Mouse (Mus musculus) lung, embryonic 16.5 days (tissue): ENCODE results near the gene St8sia1. TPM values are rescaled to one million over a fixed set of nuclear protein-coding genes. Genes with fewer than 3 reads are reported as not detected.

ENCODE experiments used
- ATAC-seq: fragments of 200-750 bp; cut with Nextera tagmentation; 2 replicates; pipeline ENCODE4 v1.8.0; 2017; ENCODE audit warnings: low read depth, mild to moderate bottlenecking, moderate library complexity
- H3K27ac ChIP-seq: fragments of 300-500 bp; sonication (generic); 2 replicates; pipeline ENCODE4 v1.5.1; 2014; ENCODE audit warnings: mild to moderate bottlenecking, control low read depth, low read length
- H3K27me3 ChIP-seq: fragments of 300-500 bp; sonication (generic); 2 replicates; pipeline ENCODE4 v1.6.1; 2014; ENCODE audit warnings: low read depth, low read length, mixed read lengths; ENCODE audit not compliant: control insufficient read depth, insufficient read depth
- H3K36me3 ChIP-seq: fragments of 300-500 bp; sonication (generic); 2 replicates; pipeline ENCODE4 v1.6.1; 2014; ENCODE audit warnings: low read length; ENCODE audit not compliant: control insufficient read depth, insufficient read depth
- H3K4me1 ChIP-seq: fragments of 300-500 bp; sonication (generic); replicated peaks from 2 replicates; pipeline ENCODE4 v1.6.1; 2014; ENCODE audit warnings: low read length, mixed read lengths; ENCODE audit not compliant: control insufficient read depth, insufficient read depth
- H3K4me2 ChIP-seq: fragments of 300-500 bp; sonication (generic); 2 replicates; pipeline ENCODE4 v1.6.1; 2014; ENCODE audit warnings: low read depth, low read length, control low read depth
- H3K4me3 ChIP-seq: fragments of 300-500 bp; sonication (generic); 2 replicates; pipeline ENCODE4 v1.5.1; 2014; ENCODE audit warnings: mild to moderate bottlenecking, low read length, control low read depth
- H3K9ac ChIP-seq: fragments of 300-500 bp; sonication (generic); 2 replicates; pipeline ENCODE4 v1.6.1; 2014; ENCODE audit warnings: low read length, control low read depth
- H3K9me3 ChIP-seq: fragments of 300-500 bp; sonication (generic); 2 replicates; pipeline ENCODE4 v1.6.1; 2016; ENCODE audit warnings: low read length; ENCODE audit not compliant: control insufficient read depth
- WGBS: fragments of 180-500 bp; shearing (Covaris S2); extraction: QIAGEN DNeasy Blood & Tissue Kit; methylation state at CpG from one replicate; pipeline ENCODE4 v1.1.7; 2014; 5-methylcytosine and 5-hydroxymethylcytosine counted together
- polyA plus RNA-seq: library from polyadenylated mRNA; unstranded; fragments of >200 nt; fragmentation: Nextera tagmentation; extraction: Ambion mirVana; gene quantifications from 2 replicates; pipeline ENCODE4 v1.2.1, GENCODE M21; 2015

The St8sia1 gene
- polyA plus RNA-seq, 1 experiment from 2014 or later = 0.30 TPM

DNA sequence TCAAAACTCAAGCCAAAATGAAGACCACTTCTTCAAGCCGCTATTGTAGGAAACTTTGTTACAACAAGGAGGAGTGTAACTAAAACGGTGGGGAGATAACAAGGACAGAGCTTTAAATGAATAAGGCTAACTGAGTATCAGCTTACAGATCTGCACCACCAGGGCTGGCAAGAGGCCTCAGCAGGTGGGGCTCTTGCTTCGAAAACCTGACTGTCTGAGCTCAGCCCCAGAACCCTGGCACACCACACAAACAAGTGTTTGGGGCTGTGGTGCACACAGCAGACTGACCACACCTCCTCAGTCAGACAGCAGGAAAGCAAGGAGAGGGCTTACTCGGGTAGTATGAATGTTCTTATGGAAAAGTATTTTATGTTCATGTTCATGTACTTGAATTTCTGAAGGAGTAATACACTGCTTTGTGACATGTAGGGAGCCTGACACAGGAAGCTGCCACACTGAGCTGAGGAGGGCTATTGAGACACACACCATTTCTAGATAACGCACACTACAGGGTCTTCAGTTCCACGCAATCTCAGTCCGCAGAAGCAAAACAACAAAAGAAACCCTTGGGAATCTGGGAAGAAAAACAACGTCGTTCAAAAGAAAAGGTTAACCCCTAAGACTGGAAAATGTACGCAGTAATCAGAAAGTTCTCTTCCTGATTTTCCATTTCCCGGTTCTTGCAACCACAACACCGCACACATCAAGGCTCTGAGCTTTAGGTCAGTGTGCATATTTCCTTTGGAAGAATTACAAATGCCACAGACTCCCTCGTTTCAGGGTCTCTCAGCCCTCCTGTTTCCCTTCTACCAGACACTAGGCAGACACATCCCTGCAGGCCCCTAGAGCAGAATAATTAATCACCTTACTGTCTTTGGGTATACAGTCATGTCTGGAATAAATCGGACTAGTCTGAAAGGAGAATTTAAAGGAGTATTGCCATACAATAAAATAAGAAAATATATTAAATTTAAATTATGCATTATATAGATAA is 29.8 kb upstream of the St8sia1 start:
- H3K27me3 ChIP-seq = no peaks in the 10 kb centered on the region
- 17% methylated on average over 14 of the region's 14 CpGs for WGBS
- H3K4me3 ChIP-seq = no peak overlapping the region
- H3K27ac ChIP-seq = no peak overlapping the region
- peaks cover 6% of the 10 kb centered on the region; the same call in 1 of the 2 replicates for H3K4me1 ChIP-seq
- H3K36me3 ChIP-seq = no peaks in the 10 kb centered on the region
- no peak for ATAC-seq
- no peak overlapping the region for H3K9ac ChIP-seq
- H3K4me2 ChIP-seq = no peak overlapping the region
- H3K9me3 ChIP-seq = no peaks in the 10 kb centered on the region

DNA sequence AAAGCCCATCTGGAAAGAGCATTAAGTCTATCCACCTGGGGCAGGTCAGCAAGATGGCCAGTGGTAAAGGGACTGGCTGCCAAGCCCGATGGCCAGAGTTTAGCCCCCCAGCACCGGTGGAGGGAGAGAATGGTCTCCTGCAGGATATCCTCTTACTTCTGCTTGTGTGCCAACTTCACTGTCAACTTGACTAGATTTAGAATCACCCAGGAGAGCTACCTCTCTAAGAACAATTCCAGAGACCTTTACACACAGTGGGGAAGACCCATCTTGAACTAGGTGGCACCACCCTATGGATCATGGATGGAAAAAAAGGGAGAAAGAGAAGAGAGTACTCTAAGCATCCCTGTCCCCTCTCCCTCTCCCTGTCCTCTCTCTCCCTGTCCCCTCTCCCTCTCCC is 28.7 kb upstream of the St8sia1 start:
- Histone ChIP-seq H3K36me3 (no peaks in the 10 kb centered on the region), H3K9me3 (no peaks in the 10 kb centered on the region), H3K4me3 (no peak overlapping the region), H3K27ac (no peak overlapping the region), H3K4me1 (no peaks in the 10 kb centered on the region; the same call in 1 of the 2 replicates), H3K27me3 (no peaks in the 10 kb centered on the region), H3K4me2 (no peak overlapping the region), H3K9ac (no peak overlapping the region)
- ATAC-seq = no peak
- 56% methylated on average over 2 of the region's 2 CpGs for WGBS

DNA sequence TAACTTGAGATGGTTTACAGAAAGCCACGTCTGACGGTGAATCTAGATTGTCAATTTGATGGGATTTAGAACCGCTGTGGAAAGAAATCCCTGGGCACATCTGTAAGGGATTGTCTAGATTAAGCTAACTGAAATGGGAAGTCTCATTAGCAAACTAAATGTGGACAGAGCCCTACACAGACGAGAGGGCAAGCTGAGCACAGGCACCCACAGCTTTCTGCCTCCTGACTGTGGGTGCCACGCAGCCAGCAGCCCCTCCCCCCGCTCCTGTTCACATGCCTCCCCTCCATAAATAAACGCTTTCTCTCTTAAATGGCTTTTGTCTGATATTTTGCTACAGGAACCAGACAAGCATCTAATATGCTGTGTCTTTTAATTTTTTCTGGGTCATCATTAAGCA is 27.8 kb upstream of the St8sia1 start:
- 32% methylated on average over 7 of the region's 7 CpGs for WGBS
- Histone ChIP-seq H3K9ac (no peak overlapping the region), H3K4me3 (no peak overlapping the region), H3K4me2 (no peak overlapping the region), H3K27me3 (no peaks in the 10 kb centered on the region), H3K4me1 (no peaks in the 10 kb centered on the region; the same call in 1 of the 2 replicates), H3K36me3 (no peaks in the 10 kb centered on the region), H3K9me3 (no peaks in the 10 kb centered on the region), H3K27ac (no peak overlapping the region)
- ATAC-seq = no peak

DNA sequence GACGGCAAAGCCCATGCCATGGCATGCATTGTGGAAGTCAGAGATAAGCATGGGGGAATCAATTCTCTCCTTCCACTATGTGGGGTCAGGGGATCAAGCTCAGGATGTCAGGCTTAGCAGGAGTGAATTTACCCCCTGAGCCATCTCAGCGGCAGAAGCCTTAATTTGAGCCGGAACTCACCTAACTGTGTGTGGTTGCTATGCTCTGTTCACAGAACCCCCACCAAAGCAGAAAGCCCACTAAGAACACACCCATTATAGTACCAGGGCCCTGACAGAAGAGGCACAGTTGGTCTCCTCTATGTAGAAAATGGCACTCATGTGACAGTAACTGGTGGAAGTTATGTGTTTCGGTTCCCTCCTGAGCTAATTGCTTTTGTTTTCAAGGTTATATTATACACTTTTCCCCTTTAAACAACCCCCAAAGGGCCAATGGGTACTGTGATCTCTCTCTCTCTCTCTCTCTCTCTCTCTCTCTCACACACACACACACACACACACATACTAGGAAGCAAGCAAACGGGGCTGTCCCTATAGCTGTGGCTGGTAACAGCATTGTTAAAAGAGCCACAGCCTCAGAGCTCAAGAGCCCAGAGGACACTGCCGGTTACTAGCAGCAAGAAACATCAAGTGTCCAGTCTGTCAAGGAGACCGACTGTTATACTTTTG is 27.3 kb upstream of the St8sia1 start:
- Histone ChIP-seq H3K9ac (no peak overlapping the region), H3K9me3 (no peaks in the 10 kb centered on the region), H3K4me3 (no peak overlapping the region), H3K4me1 (no peaks in the 10 kb centered on the region; the same call in 1 of the 2 replicates), H3K4me2 (no peak overlapping the region), H3K27ac (no peak overlapping the region), H3K36me3 (no peaks in the 10 kb centered on the region), H3K27me3 (no peaks in the 10 kb centered on the region)
- 40% methylated on average over 7 of the region's 7 CpGs for WGBS
- no peak for ATAC-seq

DNA sequence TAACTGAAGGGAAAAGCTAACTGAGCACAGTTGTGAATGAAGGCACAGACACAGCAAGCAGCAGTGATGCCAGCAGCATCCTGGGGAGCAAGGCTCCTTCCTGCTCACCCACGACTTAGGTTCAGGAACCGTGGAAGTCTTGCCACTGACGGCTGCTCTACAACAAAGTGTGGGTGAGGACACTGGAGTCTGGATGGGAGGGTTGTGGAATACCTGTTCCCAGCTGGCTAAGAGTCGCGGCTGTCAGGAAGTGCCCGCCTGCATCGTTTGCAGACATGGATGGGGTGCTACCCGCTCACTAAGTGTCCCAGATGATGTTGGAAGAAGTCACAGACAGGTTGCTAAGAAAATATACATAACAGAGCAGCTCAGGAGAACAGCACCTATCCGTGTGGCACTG is 26.3 kb upstream of the St8sia1 start:
- H3K36me3 ChIP-seq = no peaks in the 10 kb centered on the region
- H3K27ac ChIP-seq = no peak overlapping the region
- H3K4me3 ChIP-seq = no peak overlapping the region
- no peaks in the 10 kb centered on the region; the same call in 1 of the 2 replicates for H3K4me1 ChIP-seq
- H3K27me3 ChIP-seq = no peaks in the 10 kb centered on the region
- WGBS = 71% methylated on average over 9 of the region's 9 CpGs
- no peak overlapping the region for H3K4me2 ChIP-seq
- no peaks in the 10 kb centered on the region for H3K9me3 ChIP-seq
- no peak overlapping the region for H3K9ac ChIP-seq
- ATAC-seq = no peak

DNA sequence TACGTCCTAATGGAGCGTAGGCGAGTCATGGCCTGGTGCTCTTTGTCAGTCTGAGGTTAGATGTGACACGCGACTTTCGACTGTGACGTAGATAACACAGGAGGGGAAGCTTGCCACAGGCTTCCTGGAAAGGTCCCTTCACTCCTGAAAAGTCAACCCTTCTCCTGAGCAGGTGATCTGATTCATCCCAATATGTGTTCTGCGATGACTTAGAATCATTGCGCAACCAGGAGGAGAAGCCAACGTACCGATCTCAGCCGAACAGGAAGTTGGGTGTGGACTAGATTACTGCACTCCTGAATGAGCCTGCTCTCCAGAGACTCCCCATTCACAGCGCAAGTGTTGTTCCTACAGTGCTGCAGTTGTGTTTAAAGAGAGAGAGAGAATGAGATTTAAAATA is 25.2 kb upstream of the St8sia1 start:
- no peaks in the 10 kb centered on the region for H3K9me3 ChIP-seq
- H3K27me3 ChIP-seq = no peaks in the 10 kb centered on the region
- H3K36me3 ChIP-seq = no peaks in the 10 kb centered on the region
- no peak overlapping the region for H3K4me3 ChIP-seq
- H3K9ac ChIP-seq = no peak overlapping the region
- no peak for ATAC-seq
- 79% methylated on average over 13 of the region's 13 CpGs for WGBS
- no peak overlapping the region for H3K4me2 ChIP-seq
- no peaks in the 10 kb centered on the region for H3K4me1 ChIP-seq
- no peak overlapping the region for H3K27ac ChIP-seq

DNA sequence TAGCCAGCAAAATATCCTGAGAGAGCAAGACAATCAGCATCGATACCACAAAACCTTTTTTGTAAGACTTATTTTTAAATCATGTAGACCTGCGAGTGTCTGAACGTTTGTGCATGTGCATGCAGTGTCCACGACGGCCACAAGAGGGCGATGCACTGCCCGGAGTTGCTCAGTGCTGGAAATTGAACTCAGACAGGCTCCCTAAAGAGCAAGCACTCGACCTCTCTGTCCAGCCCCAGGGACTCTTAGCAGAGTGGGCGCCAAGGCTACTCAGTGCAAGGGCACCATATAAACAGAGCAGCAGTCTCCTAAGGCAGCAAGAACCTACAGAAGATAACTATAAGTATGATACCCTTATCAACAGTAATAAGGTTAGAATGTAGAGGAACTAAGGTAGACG is 24.5 kb upstream of the St8sia1 start:
- 19% methylated on average over 10 of the region's 10 CpGs for WGBS
- no peak overlapping the region for H3K9ac ChIP-seq
- no peak for ATAC-seq
- H3K4me2 ChIP-seq = no peak overlapping the region
- no peaks in the 10 kb centered on the region for H3K9me3 ChIP-seq
- no peak overlapping the region for H3K4me3 ChIP-seq
- no peaks in the 10 kb centered on the region for H3K27me3 ChIP-seq
- H3K27ac ChIP-seq = no peak overlapping the region
- H3K4me1 ChIP-seq = no peaks in the 10 kb centered on the region
- no peaks in the 10 kb centered on the region for H3K36me3 ChIP-seq

DNA sequence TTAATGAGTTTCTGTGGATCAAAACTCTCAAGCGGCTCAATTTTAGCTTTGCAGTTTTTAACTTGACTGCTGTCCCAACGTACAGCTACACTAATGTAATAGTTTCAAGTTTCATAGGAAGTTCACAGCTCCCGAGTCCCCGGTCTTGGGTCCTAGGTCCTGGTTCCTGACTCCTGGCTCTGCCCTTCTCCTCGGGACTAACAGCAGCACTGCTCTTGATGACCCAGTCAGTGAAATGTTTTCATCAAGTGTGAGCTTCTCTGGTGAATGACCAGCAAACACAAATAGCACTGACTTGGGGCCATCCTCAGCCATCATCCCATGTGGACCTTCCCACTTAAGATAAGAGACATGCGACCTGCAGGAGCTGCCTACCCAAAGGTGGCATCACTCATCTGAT is 24.0 kb upstream of the St8sia1 start:
- no peak for ATAC-seq
- H3K4me1 ChIP-seq = no peaks in the 10 kb centered on the region
- H3K9ac ChIP-seq = no peak overlapping the region
- no peaks in the 10 kb centered on the region for H3K9me3 ChIP-seq
- no peaks in the 10 kb centered on the region for H3K27me3 ChIP-seq
- no peaks in the 10 kb centered on the region for H3K36me3 ChIP-seq
- no peak overlapping the region for H3K27ac ChIP-seq
- H3K4me2 ChIP-seq = no peak overlapping the region
- H3K4me3 ChIP-seq = no peak overlapping the region
- 66% methylated on average over 6 of the region's 6 CpGs for WGBS

DNA sequence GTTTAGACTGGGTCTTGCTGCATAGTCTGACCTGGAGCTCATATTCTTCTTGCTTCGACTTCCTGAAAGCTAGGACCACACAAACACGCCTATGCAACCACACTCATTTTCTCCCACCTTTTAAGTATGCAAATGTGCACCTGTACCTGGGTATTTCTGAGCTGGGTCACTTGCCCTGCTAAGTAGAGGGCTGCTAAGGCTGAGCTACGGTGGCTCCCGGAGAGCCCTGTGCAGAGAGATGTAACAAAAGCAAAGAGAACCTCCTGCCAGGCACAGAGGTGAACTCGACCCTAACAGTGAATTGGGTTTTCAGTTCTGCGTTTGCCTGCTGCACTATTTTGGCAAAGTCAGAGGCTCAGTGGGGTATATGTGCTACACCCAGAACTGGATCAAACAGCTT is 23.4 kb upstream of the St8sia1 start:
- no peak overlapping the region for H3K9ac ChIP-seq
- H3K4me2 ChIP-seq = no peak overlapping the region
- H3K4me1 ChIP-seq = no peaks in the 10 kb centered on the region
- no peaks in the 10 kb centered on the region for H3K27me3 ChIP-seq
- 72% methylated on average over 6 of the region's 6 CpGs for WGBS
- no peak for ATAC-seq
- H3K27ac ChIP-seq = no peak overlapping the region
- H3K4me3 ChIP-seq = no peak overlapping the region
- no peaks in the 10 kb centered on the region for H3K36me3 ChIP-seq
- no peaks in the 10 kb centered on the region for H3K9me3 ChIP-seq
